Mouse (Mus musculus): ENCODE data around the gene Atp4b.

- TF ChIP-seq CTCF (IDR thresholded peaks at IDR 0.05; ENCODE audit: borderline replicate concordance, insufficient read depth, low read depth, low read length) (no peak), POLR2A (IDR thresholded peaks at IDR 0.05; ENCODE audit: borderline replicate concordance, insufficient read depth, low read length) (no peak)
Measured at GRCm38 (mm10) chr8:13415879-13416278, 19.3 kb upstream of the Atp4b start.

All from cerebellum, adult 2 months (tissue).